Mouse (Mus musculus) thymus, postnatal 0 days (tissue): ENCODE results near the gene Zdhhc20. TPM values are rescaled to one million over a fixed set of nuclear protein-coding genes. Genes with fewer than 3 reads are reported as not detected.
"Not testable (repeated sequence)": the region's sequence is repeated elsewhere in the genome, so short reads cannot be mapped to it uniquely, and the experiment has no call there.

Experiments used
- DNase-seq: peaks from one replicate; pipeline ENCODE4 v3.0.0-alpha.2; 2015; ENCODE audit warnings: low spot score
- polyA plus RNA-seq: library from polyadenylated mRNA; unstranded; fragments of >200 nt; fragmentation: Nextera tagmentation; extraction: Ambion mirVana; gene quantifications from 2 replicates; pipeline ENCODE4 v1.2.1, GENCODE M21; 2015

The Zdhhc20 gene
- polyA plus RNA-seq, 1 experiment from 2014 or later, result 62.0 TPM

DNA sequence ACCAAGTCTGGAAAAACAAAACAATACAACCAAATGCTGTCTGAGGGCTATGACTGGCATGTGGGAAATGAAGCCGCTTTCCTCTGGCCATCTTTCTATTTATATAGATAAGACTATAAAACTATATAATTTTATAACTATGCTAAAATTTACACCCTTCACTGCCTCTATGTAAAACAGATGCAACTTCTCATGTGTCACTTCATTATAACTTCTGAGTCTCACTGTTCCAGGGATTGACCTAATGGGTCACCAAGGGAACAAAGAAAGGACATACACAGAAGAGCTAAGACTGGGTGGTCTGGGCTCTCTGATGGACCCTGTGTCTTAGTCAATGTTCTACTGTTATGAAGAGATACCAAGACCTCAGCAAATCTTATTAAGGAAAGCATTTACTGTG is 2.9 kb upstream of the Zdhhc20 start:
- no peak for DNase-seq

DNA sequence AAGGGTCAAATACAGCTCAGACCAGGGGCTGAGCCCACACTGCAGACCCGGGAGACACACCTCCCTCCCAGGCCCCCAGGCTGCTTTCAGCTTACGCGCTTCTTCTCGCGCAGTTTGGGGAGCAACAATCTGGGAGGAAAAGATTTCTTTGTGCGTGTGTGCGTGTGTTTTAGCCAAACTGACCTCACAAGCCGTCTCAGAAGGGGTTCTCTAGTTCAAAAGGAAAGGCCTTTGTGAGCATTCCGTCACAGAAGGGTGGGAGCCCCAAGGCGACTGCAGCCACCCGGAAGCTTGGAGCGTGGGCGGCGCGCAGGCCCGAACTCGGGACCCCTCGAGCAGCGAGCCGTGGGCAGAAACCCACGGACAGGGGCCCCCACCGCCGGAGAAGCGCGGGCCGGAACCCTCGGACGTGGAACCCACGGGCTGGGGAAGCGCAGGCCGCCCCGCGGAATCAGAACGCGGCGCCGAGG is 500 bp downstream of the Zdhhc20 start:
- peak; percentile 54 for DNase-seq

DNA sequence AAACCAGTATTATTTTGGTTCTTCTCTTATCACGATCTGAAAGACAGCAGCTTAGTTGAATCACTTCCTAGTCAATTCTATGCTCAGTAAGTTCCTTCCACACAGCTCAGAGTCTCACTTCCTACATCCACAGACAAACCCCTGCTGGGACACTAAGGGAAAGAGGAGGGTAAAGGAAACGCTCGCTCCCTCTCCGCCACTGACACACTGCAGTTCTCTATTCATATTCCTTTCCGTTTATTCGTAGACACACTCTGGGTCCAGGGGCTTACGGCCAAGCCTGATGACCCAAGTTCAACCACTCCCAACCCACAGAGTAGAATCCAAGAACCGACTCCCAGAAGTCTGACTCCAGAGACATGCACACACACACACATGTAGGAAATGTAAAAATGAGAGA is 2.9 kb downstream of the Zdhhc20 start:
- DNase-seq, result no peak

DNA sequence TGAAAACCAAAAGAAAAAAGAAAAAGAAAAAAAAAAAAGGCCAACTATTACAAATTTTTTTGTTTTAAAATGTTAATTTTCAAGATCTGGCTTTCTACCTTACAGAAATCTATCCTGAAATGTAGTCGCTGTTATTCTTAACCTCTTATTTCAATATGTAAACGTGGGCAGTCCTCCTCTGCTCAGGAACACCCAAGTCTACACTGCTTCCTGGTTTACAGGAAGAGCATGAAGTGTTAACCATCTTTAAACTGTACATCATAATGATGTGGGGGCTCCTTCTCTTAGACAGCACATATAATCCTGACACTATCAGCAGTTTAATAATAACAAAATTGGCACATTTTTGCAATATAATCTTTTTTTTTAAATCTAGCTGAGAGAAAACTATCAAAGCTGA is 4.0 kb downstream of the Zdhhc20 start:
- DNase-seq, result no peak

DNA sequence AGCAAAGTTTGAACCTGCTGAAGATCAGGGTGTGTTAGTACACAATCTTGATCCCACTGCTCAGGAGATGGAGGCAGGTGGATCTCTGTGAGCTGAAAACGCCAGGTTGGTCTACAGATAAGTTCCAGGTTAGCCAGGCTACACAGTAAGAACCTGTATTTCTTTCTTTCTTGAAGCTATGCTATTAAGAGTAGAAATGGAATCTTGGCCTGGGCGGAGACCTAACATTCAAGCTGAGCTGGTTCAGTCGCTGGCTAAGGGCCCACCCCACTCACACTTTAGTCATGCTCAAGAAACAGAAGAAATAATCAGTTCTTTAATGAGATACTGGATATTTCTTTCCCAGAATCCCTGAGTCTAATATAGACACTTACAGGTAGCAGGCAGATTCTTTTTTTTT is 6.7 kb downstream of the Zdhhc20 start:
- no peak for DNase-seq

DNA sequence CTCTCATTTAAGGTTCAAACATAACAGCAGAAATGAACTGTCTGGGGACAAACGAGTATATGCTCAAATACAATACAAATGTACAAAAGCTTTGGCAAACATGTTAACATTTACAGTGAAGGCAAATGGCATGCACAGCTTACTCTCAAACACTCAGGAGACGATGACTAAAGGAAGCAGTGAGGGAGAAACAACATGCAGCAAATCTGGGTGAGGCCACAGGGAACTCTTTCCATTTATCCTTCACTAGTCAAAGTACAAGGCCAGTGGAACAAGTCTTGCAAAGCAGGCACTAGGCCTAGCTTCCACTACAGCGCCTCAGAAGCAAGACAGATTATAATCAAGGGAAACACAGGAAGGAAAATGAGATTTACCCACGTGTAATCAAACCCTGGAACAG is 7.4 kb downstream of the Zdhhc20 start:
- DNase-seq, result no peak

DNA sequence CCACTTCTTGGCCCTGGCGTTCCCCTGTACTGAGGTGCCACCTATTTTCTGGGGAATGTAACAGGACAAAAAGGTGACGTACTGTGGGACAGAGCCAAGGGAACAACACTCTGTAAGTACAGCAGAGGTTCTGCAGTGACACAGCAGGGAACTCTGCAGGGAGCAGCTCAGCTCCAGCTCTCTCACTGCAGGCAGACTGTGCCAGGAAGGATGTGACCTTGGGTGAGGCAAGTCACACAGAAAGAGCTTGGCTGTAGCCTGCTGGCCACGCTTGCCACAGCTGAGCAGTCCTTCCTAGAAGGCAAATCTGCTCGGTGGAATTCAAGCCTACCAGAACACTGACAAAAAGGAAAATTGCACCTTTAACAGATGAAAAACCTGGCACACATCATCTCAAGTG is 8.3 kb downstream of the Zdhhc20 start:
- DNase-seq, result no peak

DNA sequence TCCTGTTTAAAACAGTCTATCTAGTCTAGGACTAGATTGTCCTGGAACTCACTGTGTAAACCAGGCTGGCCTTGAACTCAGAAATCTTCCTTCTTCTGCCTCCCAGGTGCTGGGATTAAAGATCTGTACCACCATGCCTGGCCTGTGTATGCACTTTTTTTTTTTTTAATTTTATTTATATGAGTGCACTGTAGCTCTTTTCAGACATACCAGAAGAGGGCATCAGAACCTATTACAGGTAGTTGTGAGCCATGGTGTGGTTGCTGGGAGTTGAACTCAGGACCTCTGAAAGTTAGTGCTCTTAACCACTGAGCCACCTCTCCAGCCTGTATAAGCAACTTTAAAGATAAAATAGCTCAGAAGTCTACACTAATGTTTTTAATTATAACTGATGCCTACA is 9.0 kb downstream of the Zdhhc20 start:
- no peak for DNase-seq

DNA sequence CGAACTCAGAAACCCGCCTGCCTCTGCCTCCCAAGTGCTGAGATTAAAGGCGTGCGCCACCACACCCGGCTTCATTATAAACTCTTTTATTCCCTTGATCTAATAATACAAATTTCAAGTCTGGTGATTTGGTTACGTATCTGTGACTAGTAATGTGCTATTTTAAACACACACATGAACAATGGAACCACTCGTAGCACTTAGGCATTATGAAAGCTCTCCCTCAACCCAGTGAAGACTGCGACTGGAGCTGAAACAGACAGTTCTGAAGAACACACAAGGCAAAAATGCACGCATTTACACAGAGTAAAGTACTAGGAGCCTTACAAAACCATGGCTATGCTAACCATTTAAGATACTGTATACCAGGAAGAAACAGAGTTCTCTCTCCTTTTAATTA is 12.2 kb downstream of the Zdhhc20 start:
- DNase-seq, result no peak

DNA sequence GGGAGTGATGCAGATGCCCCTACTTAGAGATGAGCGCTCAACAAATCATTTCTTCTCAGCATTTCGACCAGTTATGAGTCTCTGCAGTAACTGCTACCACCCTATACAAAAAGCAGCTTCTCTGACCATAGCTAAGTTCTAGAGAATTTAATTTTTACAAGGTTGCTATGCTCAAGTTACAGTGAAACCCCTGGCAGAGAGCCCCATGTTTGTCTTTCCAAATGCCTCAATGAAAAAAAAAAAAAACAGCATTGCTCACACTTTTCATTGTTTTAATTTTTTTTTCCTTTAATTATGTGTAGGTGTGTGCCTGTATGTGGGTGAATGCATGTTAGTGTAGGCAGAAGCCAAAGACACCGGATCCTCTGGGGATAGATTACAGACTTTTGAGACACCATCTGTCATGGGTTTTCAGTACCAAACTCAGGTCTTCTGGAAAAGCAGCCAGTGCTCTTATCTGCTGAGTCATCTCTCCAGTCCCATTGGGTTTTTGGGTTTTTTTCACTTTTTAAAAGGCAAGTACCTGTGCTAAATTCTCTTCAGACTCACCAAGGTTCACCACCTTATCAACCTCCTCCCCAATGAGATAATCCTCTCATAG is 23.3 kb downstream of the Zdhhc20 start:
- DNase-seq, result no peak

DNA sequence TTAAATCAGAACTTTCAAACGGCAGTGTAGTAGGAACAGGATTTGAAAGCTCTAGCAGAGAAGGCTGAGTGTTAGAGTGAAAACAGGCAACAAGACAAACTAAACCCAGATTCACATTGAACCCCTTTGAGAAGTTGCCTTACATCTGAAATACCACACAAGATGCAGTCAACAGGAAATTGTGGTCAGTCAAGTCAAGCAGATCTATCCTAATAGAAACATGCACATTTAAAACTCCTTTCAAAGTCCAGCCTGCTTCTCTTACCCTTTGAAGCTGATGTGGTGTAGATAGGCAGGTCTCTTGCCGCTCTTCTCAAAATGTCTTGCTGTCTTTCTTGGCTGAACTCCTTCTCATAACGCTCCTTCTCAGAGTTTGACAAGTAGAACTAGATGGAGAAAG is 24.8 kb downstream of the Zdhhc20 start:
- DNase-seq, result peak; percentile 20

DNA sequence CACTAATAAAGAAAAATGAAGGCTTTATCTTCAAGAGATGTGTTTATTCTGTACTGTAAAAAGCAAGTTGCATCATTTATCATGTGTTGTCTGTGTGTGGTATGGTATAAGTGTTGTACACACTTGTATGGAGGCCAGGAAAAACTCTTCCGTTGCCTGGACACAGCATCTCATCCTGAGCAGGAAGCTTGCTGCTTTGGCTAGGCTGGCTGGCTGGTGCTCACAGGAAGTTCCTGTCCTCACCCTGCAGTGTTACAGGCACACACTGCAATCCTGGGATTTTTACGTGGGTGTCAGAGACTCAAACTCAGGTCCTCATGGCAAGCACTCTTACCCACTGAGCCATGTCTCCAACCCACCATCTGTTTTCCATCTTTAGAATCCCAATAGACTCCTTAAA is 26.9 kb downstream of the Zdhhc20 start:
- DNase-seq, result no peak

DNA sequence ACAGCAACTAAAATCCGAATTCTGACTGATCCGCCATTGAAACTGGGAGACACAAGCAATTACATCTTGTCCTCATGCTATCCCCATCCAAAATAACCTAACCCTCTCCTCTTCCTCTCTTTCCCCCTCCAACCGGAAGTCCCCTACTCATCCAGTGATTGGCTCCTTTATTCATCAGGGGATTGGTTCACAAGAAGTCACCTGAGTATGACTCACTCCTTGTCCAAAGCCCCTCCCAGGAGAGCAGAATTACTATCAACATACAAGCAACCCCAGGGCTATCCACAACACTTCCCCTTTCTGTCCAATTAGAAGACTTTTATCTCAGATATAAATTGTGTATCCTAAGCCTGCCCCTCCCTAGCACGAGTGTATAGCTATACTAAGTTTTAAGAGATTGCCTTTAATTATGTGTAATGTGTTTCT is 28.1 kb downstream of the Zdhhc20 start:
- DNase-seq, result no peak

DNA sequence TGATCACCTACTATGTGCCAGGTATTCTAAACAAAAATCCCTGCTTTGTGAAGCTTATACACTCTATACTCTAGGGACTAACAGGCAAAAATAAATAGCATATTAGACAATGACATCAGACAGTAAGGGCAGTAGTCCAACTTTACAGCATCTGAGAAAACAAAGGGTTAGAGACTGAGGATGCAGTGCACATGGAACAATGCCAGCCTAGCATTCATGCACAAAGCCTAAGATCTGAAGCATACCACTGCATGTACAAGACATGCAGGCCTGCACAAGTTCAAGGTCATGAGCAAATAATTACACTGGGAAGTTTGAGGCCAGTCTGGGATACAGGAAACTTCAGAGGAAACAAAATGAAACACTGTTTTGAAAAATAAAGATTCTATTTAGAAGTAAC is 30.6 kb downstream of the Zdhhc20 start:
- no peak for DNase-seq

DNA sequence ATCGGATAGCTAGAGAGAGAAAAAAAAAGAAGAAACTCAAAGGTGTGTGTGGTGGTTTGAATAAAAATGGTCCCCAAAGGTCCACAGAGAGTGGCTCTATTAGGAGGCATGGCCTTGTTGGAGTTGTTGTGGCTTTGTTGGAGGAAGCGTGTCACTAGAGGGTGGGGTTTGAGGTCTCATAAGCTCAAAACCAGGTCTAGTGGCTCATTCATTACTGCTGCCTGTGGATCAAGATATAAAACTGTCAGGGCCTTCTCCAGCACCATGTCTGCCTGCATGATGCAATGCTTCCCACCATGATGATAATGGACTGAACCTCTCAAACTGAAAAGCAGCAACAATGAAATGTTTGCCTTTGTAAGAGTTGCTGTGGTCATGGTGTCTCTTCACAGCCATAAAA is 31.5 kb downstream of the Zdhhc20 start:
- DNase-seq, result no peak

DNA sequence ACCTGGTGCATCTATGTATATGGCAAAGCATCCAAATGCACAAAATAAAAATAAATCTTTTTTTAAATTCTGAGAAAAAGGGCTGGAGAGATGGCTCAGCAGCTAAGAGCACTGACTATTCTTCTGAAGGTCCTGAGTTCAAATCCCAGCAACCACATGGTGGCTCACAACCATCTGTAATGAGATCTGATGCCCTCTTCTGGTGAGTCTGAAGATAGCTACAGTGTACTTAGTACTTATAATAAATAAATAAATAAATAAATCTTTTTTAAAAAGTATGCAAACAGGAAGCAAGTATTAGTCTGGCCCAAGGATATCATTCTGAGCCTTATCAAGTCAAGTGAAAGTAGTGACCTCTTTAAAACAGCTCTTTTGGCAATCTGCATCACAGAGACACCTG is 34.0 kb downstream of the Zdhhc20 start:
- DNase-seq, result not testable (repeated sequence)

DNA sequence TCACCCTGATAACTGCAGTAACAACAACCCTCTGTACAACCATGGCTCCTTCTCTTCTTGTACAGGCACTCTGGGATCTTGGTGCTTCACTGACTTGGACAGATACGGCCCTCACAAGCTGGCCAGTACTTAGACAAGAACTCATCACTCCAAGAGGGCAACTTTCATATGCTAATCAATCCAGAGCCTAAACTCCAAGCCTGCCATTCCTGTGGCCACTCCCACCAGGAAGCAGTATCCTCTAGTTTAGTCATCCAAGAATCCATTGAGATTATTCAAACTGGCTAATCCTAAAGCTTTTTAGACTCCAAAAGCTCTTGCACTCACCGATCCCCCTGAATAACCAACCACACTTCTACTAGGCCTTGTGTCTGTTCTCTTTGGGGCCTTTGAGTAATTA is 37.1 kb downstream of the Zdhhc20 start:
- DNase-seq, result no peak

DNA sequence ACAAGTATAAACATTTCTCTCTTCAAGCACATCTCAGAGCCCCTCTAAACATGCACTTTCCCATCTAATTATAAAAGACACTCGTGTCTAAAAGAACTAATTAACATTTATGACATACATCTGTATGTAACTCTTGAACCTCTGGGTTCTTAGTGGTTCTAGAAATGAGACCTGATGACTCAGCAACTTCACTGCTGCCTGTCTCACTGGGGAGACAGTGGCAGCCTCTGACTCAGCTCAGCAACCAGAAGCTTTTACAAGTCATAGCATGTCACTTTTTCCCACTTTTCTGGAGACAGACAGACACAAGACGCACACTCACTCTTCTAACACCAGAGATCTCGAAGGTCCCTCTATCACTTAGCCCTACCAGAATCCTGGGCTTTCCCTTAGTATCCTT is 39.7 kb downstream of the Zdhhc20 start:
- DNase-seq, result no peak

DNA sequence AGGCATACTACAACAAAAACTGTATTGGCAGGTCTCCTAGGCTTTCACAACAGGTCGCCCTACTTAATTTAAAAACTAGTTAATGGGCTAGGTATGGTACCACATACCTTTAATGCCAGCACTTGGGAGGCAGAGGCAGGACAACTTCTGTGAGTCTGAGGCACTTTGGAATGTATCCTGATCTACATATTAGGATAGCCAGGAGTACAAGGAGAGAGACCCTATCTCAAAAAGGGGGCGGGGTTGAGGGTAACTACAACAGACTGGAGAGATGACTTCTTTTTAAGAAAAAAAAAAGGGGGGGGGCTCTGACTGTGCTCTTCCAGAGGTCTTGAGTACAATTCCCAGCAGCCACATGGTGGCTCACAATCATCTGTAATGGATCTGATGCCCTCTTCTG is 41.4 kb downstream of the Zdhhc20 start:
- no peak for DNase-seq

DNA sequence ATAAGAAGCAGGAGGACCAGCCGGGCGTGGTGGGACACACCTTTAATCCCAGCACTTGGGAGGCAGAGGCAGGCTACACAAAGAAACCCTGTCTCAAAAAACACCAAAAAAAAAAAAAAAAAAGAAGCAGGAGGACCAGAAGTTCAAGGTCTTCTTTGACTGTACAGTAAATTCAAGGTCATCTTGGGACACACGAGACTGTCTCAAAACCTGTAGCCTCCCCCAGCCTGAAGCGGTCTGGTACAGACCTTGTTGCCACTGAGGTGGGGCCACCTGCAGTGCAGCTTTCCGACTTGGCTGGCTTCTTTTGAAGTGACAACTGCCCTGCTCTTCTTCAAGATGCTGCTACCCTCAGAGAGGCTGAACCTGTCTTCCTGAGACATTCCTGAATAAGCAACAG is 42.0 kb downstream of the Zdhhc20 start:
- DNase-seq, result not testable (repeated sequence)

DNA sequence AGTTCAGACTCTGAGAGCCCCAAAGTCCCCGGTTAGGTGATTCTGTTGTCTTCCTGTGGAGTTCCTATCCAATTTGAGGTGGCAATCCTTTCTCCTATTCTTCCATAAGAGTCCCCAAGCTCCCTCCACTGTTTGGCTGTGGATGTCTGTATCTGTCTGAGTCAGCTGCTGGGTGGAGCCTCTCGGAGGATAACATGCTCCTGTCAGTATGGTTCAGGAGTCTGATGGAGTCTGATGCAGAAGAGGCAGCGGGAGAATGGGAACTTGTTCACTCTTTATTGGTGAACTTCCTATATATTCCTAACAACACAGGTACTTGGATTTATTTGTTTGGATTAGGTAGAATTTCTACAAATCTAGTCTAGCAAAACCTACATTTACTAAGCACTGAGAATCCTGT is 45.5 kb downstream of the Zdhhc20 start:
- no peak for DNase-seq

DNA sequence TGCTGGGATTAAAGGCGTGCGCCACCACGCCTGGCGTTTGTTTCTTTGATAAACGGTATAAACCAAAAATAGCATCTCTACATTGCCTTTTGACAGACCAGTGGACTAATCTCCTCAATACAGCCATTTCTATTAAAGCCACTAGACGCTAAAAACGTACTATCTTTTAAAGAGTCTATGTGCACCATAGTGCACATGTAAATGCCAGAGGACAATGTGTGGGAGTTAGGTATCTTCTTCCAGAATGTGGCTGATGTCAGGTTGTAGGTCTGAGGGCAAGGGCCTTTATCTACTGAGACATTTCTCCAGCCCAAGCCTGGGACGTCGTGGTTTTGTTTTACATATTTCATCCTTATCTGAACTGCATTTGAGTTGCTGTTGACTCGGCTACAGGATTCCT is 54.9 kb downstream of the Zdhhc20 start:
- no peak for DNase-seq

DNA sequence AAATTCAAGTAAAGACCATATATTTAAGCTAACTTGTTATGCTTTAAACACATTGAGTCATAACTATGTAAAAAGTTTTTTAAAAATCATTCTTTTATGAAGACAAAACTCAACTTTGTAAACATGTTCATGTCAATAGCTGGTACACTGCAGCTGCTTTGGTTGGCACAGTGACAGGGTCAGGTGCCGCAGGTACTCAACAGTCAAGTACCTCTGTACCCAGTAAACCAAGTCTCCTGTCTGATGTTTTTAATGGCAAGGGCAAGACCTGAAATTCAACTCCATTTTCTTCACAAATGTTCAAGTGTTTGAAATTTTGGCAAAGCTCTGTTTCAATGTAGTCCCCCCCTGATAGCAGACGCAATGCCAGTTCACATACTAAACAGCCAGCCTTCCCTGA is 56.5 kb downstream of the Zdhhc20 start:
- DNase-seq, result no peak

DNA sequence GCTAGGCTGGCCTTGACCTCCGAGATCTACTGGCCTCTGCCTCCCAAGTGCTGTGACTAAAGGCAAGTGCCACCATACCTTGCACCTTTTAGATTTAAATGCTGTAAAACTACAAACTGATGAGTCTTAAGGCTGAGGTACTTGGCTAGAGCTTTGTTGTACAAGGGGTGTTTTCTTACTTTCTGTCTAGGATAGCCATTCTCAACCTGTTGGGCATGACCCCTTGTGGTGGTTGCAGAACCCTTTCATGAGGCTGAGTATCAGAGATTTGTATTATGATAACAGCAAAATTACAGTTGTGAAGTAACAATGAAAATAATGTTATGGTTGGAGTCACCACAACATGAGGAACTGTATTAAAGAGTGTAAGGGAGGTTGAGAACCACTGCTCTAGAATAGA is 62.8 kb downstream of the Zdhhc20 start:
- DNase-seq, result no peak
